Mouse (Mus musculus): Measurements from ENCODE around the gene Klkb1. TPM values are rescaled to one million over a fixed set of nuclear protein-coding genes. Genes with fewer than 3 reads are reported as not detected.
"Not testable (repeated sequence)": the region's sequence is repeated elsewhere in the genome, so short reads cannot be mapped to it uniquely, and the experiment has no call there.

Gene Klkb1
- not detected for total RNA-seq (2021)

DNA sequence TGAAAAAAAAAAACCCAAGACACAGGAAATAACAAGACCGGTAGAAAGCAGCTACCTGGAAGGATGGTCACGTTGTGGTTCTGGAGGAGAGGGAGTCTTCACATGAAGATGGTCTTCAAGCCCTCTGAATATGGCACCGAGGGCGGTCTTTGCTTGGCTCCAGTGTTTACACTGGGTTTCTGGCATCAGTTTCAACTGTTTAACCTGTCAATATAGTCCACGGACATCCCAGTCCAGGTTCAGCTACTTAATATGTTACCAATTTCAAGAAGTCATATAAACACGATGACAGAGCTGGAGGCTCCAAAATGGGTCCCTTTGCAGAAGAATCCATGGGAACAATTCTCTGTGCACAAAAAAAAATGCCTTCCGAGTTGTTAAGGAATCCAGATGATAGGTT is at the start of gene Klkb1:
TSS of gene Klkb1 (minus strand) at position 173 of the 400 bp plus-strand sequence.
- intact Hi-C loops (cut with DNase I) = no loop called here
- no peak for DNase-seq (ENCODE audit: low spot score in 2 of 2)

DNA sequence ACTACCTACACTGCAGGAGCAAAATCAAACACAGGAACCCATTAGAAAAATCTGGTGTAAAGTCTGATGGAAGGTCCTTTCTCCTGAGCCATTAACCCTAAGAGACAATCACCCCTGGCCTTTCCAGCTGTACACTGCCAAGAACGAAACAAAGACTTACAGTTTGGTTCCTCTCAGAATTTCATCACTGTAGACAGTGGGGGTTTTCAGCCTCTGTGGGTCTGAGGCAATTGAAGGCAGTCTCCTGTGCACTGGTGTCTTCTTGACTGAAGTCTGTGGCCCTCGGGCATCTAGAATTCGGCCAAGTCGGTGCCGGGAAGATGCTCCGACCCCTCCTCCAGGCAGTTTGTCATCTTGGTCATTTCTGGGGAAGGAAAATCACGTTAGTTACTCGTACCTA is 49.6 kb upstream of the Klkb1 start:
- intact Hi-C loops (cut with DNase I) = no loop called here
- no peak for DNase-seq (ENCODE audit: low spot score in 2 of 2)

DNA sequence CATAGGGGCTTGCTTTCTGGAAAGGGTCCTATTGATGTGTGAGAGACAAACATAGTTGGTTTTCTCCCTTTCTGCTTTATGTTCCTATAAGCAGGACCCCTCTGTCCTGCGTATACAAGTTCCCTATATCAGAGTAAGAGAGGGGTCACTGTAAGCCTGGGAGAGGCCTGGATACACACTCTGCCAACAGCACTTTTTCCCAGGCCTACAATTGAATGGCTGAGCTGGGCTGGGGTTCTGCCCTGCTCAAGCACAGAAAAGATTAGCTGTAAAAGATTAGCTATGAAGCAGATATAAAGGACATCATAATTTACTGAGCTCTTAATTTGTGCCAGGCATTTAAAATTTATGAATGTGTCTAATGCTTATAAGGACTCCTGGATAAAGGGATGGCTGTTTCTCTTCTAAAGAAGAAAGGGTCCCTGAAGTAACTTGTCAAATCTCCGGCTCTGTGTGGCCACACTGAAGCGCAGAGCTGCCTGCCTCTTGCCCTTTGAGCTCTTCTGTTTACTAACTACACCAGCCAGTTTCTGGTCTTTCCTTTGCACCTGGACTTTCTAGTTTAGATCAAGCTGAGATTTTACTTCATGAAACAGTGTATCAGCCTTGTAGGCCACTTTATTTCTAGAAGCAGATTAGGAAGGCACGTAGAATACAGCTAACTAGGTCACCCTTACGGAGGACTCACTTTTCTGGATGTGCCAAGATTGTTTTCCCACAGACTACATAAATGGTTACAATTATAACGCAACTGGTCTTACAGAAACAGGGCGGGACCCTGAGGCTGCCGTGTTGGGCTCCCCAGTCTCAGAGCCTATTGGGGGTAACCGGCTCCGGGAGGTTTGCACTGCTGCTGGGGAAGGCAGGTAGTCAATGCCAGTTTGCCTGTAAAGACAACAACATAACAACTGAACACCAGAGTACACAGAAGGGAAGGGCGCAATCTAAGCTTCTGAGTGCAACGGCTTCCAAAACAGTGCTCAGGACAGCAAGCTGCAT is 47.3 kb upstream of the Klkb1 start:
- intact Hi-C loops (cut with DNase I) = no loop called here
- no peak for DNase-seq (ENCODE audit: low spot score in 2 of 2)

DNA sequence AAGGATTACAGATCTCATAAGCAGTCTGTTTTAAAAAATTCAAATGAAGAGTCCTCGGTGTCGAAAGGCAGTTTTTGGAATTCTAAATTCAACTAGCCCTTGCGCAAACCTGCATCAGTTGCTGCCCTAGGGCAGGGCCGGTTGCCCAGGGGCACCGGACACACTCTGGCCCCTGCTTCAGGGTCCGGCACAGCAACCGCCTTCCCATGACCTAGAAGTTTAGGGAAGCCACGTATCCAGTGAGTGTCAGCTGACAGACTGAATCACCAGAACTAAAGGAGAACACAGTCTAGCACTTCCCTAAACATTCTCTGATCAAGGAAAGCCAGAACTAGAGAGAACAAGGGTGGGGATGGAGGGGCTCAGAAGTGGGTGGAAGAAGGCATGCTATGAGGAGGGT is 38.8 kb upstream of the Klkb1 start:
- DNase-seq (ENCODE audit: low spot score in 2 of 2) = peak; percentile 13 to 18
- intact Hi-C loops (cut with DNase I) = no loop called here

DNA sequence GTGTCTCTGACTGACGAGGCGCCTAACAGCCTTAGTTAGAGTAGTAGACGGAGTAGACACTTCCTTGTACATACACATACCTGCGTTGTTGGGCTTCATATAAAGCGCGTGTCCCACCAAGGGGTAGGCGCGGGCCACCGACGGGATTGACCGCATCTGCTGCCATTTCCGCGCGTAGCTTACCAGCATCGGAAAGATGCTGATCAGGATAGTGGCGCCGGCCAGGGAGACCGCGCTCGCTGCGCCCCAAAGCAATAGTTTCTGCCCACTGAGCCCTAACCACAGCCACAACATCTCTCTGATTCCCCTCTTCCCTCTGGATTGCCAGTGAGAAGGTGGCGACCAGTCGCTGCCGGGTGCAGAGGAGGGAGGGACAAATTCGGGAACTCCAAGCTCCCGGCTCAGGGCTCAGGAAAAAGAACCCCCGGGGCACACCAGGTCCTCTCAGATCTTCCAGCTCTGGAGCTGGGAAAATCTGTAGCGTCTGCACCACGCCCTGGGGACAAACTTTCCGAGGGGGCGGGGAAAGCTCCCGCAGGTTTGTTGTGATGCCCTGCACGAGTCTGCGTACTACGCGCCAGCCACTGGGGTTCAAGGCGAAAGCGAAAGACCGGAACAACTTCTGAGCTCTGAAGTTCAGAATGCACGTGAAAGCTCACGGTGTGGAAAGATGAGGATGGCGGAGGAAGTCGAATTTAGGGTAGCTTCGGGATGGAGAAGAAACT is 38.2 kb upstream of the Klkb1 start, which contains the start of gene Cyp4v3:
TSS of gene Cyp4v3 (minus strand) at position 532 of the 725 bp plus-strand sequence.
- peak; percentile 42 to 49 for DNase-seq (ENCODE audit: low spot score in 2 of 2)
- intact Hi-C loops (cut with DNase I) = no loop called here

DNA sequence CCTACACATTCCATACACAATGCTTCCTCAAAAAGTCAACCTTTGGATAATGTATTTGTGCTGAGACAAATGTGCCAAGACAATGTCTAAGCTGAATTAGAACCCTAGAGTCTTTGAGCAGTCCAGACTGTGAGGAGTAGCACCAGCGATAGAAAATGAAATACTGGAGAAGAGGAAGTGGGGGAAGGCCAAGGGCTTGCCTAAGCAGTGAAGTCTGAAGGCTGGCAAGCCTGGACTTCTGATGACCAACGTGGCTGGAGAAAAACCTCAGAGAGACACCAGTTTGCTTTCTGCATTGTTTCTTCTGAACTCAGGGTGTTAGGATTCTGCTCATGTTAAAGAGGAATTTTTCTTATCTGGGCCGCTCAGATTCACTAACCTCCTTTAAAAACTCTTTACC is 36.2 kb upstream of the Klkb1 start:
- intact Hi-C loops (cut with DNase I) = no loop called here
- no peak for DNase-seq (ENCODE audit: low spot score in 2 of 2)

DNA sequence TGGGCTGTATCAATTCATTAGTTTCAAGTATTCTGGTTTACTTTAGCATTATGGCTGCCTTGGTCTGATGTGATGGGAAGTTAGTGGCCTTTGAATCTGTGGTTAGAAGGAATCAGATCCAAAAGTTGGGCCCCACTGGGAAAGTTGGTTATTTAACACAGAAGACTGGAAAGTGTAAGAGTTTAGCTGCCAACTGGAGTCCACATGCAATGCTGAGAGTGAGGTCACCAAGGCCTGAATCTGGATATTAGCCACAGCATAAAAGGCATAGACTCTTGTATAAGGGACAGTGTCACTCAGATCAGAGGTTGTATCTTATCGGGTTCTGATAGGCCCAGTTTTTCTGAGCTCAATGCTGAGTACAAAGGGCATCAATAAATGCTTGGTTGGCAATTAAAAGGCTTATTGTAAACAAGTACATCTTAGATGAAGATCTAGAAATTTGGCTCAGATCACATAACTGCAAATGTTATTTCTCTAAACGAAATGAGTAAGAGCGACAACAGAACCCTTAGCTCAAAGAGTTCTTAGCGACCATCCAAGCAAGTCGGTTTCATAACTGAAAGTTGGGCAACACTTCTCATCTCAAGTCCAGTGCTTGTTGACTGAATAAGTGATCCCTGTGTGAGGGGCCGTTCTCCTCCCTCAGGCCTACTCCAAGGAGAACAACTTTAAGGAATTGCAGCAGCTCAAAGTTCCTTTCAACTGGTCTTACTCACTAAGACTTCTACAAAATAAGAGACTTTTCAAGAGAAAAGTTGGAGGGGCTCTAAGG is 34.7 kb upstream of the Klkb1 start:
- no peak for DNase-seq (ENCODE audit: low spot score in 2 of 2)
- intact Hi-C loops (cut with DNase I) = no loop called here

DNA sequence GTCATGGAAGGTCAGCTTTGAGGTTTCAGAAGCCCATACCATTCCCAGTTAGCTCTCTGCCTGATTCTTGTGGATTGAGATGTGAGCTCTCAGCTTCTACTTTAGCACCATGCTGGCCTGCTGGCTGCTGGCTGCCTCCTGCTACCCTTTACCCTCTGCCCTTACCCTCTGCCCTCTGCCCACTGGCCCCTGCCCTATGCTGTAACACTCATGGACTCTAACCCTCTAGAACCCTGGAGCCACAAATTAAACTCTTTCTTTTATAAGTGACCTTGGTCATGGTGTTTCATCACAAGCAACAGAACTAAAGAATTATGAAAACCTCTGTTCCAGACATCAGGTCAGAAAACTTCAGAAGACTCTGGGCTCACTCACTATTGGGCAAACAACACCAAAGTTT is 32.4 kb upstream of the Klkb1 start:
- DNase-seq (ENCODE audit: low spot score in 2 of 2); intact Hi-C loops (cut with DNase I): not testable (repeated sequence)

DNA sequence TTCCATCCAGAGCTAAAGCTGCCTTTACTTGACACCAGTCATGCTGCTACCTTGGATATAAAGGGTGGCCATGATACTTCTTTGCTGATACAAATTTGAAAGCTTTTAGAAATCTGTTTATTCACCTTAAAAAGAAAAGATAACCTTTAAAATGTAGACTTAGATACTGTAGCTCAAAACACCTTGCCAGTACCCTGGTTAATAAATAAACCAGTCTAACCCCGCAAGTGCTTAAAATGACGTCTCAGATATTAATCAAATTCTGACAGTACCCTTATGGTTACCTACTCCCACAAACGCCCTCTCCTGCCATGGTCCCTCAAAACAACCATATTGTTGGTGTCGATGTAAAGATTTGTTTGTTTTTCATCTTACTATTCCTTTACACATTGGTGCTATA is 29.5 kb upstream of the Klkb1 start:
- intact Hi-C loops (cut with DNase I) = no loop called here
- DNase-seq (ENCODE audit: low spot score in 2 of 2) = no peak

DNA sequence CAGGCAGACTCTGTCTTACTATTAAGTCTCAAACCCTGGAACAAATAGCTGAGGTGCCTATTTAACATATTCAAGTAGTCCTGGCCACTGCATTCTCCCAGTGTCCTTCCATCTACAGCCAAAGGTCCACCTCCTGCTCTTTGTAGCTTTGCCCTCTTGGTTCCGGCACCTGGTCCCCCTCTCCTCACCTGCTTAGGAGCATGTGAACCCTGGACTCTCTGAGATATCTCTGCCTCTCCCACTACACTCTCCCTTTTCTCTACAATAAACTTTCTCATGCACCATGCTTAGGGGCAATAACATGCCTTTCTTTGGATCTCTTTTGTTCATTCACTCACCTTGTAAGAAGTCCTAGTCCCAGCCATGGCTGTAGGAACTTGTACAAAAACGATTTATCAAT is 26.7 kb upstream of the Klkb1 start:
- intact Hi-C loops (cut with DNase I) = no loop called here

DNA sequence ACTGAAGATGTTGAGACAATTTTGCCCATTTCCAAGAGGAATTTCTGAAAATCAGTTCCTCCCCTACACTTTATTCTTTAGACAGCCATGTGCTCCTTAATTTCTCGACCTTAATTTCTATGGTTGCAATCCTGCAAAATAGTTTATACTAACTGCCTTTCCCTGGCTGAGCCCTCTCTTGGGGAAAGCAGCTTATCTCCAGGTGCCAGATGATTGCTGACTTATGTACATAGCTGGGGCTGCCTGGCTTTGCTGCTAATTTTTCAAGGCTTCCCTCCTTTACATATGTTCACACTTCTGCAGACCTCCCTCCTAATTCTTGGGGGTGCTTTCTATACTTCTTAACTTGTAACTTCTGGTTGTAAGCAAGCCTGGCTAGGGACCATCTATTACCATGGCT is 26.3 kb upstream of the Klkb1 start:
- intact Hi-C loops (cut with DNase I) = no loop called here
- DNase-seq (ENCODE audit: low spot score in 2 of 2) = no peak

More for the DNA sequence above, 26.7 kb upstream of the Klkb1 start:
- DNase-seq (ENCODE audit: low spot score in 2 of 2) = no peak

DNA sequence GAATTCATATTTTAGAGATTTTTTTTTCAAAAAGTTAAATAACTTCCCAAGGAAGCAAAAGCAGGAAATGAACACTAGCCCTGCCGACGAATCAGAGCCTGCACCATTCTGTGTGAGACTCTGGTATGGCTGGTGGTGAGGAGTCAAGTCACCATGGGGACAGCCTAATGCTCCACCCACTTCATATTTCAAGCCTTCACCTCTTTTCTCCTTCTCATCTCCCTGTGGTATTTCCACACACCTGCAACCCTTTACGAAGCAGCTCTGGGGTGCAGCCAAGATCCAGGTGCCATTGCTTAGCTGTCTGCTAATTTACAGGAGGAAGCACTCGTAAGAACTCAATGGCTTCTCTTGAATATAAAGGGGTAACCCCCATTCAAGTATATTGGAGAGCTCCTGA is 16.3 kb upstream of the Klkb1 start:
- no peak for DNase-seq (ENCODE audit: low spot score in 2 of 2)
- intact Hi-C loops (cut with DNase I) = no loop called here

DNA sequence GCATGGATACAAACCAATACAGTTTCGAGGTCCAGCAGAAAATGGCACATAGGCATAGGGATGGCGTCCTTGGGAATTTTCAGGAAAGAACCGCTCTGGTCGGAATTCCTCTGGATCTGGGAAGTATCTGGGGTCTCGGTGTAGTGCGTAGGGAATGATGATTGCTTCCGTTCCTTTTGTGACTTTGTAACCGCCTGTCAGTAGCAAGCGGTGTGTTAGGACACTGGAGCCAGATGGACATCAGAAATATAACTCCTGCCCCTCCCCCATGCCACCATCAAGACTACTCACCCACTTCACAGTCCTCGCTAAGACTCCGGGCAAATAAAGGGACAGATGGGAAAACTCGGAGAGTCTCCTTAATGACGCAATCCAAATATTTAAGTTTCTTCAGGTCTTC is 13.7 kb upstream of the Klkb1 start, which contains the start of gene Gm45753:
TSS of gene Gm45753 (minus strand) at position 101 of the 400 bp plus-strand sequence.
- intact Hi-C loops (cut with DNase I) = no loop called here
- no peak for DNase-seq (ENCODE audit: low spot score in 2 of 2)

DNA sequence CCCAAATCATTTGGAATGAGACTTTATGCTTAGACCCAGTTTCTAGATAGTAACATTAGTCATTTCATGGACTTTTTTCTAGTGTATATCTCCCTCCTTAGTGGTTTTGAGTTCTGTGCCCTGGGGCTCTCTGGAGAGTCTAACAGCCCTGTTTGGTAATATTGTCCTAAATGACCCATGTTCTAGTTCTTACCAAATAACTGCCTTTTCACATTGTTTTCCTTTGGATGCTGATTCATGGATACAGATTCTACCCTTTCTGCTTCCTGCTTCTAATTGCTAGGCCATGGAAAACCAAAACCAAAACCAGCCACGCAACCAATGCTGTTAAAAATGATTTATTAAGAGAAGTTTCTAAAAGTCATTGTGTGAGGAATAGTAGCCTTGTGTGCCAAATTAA is 10.8 kb upstream of the Klkb1 start:
- no peak for DNase-seq (ENCODE audit: low spot score in 2 of 2)
- intact Hi-C loops (cut with DNase I) = no loop called here

DNA sequence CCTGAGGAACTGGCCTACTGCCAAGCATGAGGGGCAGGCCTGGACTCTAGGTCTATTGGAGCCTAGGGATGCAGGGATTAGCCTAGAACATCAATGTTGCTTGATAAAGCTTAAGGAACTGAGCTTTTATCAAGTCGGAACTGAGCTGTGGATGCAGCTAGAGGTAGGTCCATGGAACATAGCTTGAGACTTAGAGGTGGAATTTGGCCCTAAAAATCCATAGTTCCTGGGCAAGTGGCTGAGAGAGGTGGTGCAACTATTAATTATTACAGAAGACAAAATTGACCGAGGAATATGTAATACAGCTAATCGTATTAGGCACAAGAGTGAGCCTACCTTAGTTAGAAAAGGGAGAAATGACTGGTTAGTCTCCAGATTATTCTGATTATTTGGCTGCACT is 9.7 kb upstream of the Klkb1 start:
- intact Hi-C loops (cut with DNase I) = no loop called here
- DNase-seq (ENCODE audit: low spot score in 2 of 2) = no peak

DNA sequence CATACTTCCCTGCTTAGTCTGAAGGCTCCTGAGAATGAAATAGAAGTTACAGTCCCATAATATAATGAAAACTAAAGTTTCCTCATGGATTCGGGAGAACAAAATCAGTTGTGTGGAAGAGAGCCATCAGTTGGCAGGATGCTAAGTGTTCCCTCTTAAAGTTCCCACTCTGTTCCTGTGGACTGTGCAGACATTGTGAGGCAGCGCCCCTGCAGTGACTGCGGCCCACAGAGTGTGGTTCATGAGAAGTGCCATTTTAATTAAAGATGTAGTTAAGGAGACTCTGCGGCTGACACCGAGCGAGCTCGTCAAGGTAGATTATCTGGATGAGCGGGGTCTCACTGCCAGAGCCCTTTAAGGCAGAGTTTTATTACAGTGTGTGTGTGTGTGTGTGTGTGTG is 7.7 kb upstream of the Klkb1 start:
- intact Hi-C loops (cut with DNase I) = no loop called here
- DNase-seq (ENCODE audit: low spot score in 2 of 2) = no peak

DNA sequence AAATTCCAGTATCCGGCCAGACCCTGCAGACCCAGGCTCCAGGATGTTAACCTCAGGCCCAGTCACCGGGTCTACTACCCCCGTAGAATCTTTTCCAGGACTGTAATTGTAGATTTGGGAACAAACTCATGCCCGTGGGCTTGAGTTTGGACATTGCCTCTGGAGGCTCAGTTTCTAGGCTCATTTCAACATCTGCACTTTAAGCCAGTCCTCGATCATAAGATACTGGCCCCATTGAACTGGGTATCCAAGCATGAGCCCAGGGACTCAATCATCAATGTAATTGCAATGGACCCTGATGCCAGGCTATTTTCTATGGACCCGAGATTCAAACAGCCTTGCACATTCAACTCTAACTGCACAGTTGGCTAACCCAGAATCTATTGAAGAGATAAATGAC is 617 bp upstream of the Klkb1 start:
- no peak for DNase-seq (ENCODE audit: low spot score in 2 of 2)
- intact Hi-C loops (cut with DNase I) = no loop called here

DNA sequence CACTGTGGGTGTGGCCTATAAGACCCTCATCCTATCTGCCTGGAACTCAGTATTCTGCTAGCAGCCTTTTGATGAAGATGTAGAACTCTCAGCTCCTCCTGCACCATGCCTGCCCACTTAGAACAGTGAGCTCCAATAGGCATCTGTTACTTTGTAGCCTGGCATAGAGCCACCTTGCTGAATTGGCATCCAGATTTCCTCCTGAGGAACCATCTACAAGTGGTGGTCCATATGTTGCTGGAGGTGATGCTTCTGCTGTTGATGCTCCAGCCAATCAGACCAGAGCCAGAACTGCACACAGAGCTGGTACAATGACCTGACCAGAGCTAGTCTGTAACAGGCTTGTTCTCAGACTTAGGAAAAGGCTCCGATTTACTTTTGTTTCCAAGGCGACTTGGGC is 2.9 kb downstream of the Klkb1 start:
- DNase-seq (ENCODE audit: low spot score in 2 of 2) = peak; percentile 21 to 41
- intact Hi-C loops (cut with DNase I) = no loop called here

DNA sequence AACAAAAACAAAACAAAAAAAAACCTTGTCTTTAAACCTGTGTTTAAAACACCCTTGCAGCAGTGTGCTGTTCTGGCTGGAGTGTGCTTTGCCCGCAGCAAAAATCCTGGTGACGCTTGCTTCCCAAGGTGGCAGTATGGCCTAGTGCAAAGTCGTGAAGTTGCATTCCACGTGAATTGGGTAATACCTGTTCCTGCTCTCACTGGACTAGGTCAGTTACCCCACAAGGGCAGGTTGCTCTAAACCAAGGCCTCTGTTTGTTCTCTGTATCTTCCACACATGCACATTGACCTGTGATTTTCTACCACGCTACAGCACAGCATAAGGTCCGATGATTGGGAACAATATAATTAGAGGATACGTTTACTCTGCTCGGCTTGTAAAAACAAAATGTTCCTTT is 13.0 kb downstream of the Klkb1 start:
- DNase-seq (ENCODE audit: low spot score in 2 of 2) = no peak
- intact Hi-C loops (cut with DNase I) = no loop called here

DNA sequence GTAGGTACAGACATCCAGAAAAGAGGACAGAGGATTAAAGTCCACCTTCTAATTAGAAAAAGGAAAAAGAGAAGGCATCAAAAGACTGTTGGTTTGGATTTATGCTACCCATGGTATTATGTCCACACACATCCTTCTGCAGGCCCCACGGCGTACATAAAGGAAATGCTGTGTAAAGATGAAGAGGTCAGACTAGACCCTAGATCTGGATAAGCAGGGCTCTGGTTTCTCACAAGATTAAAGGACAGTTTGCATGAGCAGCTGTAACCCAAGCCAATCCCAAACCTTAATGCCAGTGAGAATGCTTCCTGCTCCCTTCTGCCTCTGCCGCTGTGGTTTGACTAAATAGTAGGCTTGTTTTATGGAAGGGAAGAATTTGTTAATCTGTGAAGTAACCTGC is 17.2 kb downstream of the Klkb1 start:
- intact Hi-C loops (cut with DNase I) = no loop called here
- no peak for DNase-seq (ENCODE audit: low spot score in 2 of 2)

Measured in left cerebral cortex, postnatal 25 days (tissue).